In genomic region chr3:138906112-138906880, GRCm38 (mm10) we compare ENCODE assay signal across 8 mouse cellular contexts.
A peak's percentile ranks its signal among the peaks of the same experiment; 100 is the strongest.
DNase-seq lines count a peak whose midpoint lies in the region; ATAC-seq and TF ChIP-seq lines count a peak whose summit lies in the region.

No protein-coding gene starts in this region.

- peak; percentile 74 for TF ChIP-seq CTCF in bone marrow, adult 2 months (IDR thresholded peaks at IDR 0.05; ENCODE audit: control insufficient read depth, insufficient read depth, low read length)

- no peak for TF ChIP-seq POLR2A in bone marrow, adult 2 months (IDR thresholded peaks at IDR 0.05; ENCODE audit: borderline replicate concordance, control insufficient read depth, low read depth, low read length)

- peak; percentile 70 for ATAC-seq in CD4-positive, CD25-positive, alpha-beta regulatory T cell, adult 4 months
- ATAC-seq in embryonic facial prominence, embryonic 14.5 days (ENCODE audit: low read depth) = peak; percentile 82
- peak; percentile 36; the same call in 1 of the 2 replicates for ATAC-seq in heart, embryonic 14.5 days (ENCODE audit: insufficient number of reproducible peaks, insufficient read depth, low FRiP score, low read depth)
- ATAC-seq in kidney, embryonic 16.5 days (ENCODE audit: low FRiP score, low TSS enrichment) = peak; percentile 85
- ATAC-seq in liver, embryonic 11.5 days (replicated peaks; ENCODE audit: low FRiP score) = peak; percentile 55
- peak; percentile 83 for ATAC-seq in neural tube, embryonic 14.5 days (ENCODE audit: low read depth)

- 0 out of 2 replicates have a peak, but pooled peaks cover 5% of the 10 kb centered on the region for H3K36me3 ChIP-seq in embryonic facial prominence, embryonic 14.5 days (ENCODE audit: control insufficient read depth, insufficient read depth, low read length)
- H3K36me3 ChIP-seq in heart, embryonic 14.5 days (ENCODE audit: control insufficient read depth, insufficient read depth, low read length) = no peaks in the 10 kb centered on the region
- H3K36me3 ChIP-seq in kidney, embryonic 16.5 days (ENCODE audit: insufficient read depth, low read length) = no peaks in the 10 kb centered on the region
- peaks cover 2% of the 10 kb centered on the region; the same call in 1 of the 2 replicates for H3K36me3 ChIP-seq in liver, embryonic 11.5 days (ENCODE audit: control insufficient read depth, insufficient read depth, low read length)
- peaks cover 3% of the 10 kb centered on the region; the same call in 1 of the 2 replicates for H3K36me3 ChIP-seq in neural tube, embryonic 14.5 days (ENCODE audit: control insufficient read depth, insufficient read depth, low read length)

- H3K9me3 ChIP-seq in embryonic facial prominence, embryonic 14.5 days (ENCODE audit: control insufficient read depth, low read length) = no peaks in the 10 kb centered on the region
- H3K9me3 ChIP-seq in heart, embryonic 14.5 days (ENCODE audit: control insufficient read depth, low read length) = no peaks in the 10 kb centered on the region
- H3K9me3 ChIP-seq in kidney, embryonic 16.5 days (ENCODE audit: low read length) = no peaks in the 10 kb centered on the region
- H3K9me3 ChIP-seq in liver, embryonic 11.5 days (ENCODE audit: control insufficient read depth, low read length) = no peaks in the 10 kb centered on the region
- H3K9me3 ChIP-seq in neural tube, embryonic 14.5 days (ENCODE audit: control insufficient read depth, low read length) = no peaks in the 10 kb centered on the region

- no peak overlapping the region for H3K9ac ChIP-seq in embryonic facial prominence, embryonic 14.5 days (ENCODE audit: low read depth, low read length)
- no peak overlapping the region for H3K9ac ChIP-seq in heart, embryonic 14.5 days (ENCODE audit: low read length)
- H3K9ac ChIP-seq in kidney, embryonic 16.5 days (replicated peaks; ENCODE audit: low read length) = no peak overlapping the region
- H3K9ac ChIP-seq in liver, embryonic 11.5 days (ENCODE audit: low read depth, low read length) = no peak overlapping the region
- no peak overlapping the region for H3K9ac ChIP-seq in neural tube, embryonic 14.5 days (replicated peaks; ENCODE audit: low read depth, low read length)

- H3K27ac ChIP-seq in bone marrow, adult 2 months (ENCODE audit: control insufficient read depth, insufficient read depth, low read depth, low read length, poor library complexity) = no peak overlapping the region
- peak overlapping the region; percentile 45; the same call in 1 of the 2 replicates for H3K27ac ChIP-seq in embryonic facial prominence, embryonic 14.5 days (replicated peaks; ENCODE audit: low read depth, low read length)
- H3K27ac ChIP-seq in heart, embryonic 14.5 days (replicated peaks in 1 of 2; ENCODE audit: control insufficient read depth in 1 of 2, insufficient read depth in 1 of 2, low read depth in 2 of 2, low read length in 2 of 2) = peak overlapping the region in 1 of 2 experiments; percentile 80; a peak in 2 of 4 replicates
- H3K27ac ChIP-seq in kidney, embryonic 16.5 days (ENCODE audit: low read length) = no peak overlapping the region; the same call in 1 of the 2 replicates
- H3K27ac ChIP-seq in liver, embryonic 11.5 days (ENCODE audit: low read depth, low read length) = no peak overlapping the region
- H3K27ac ChIP-seq in neural tube, embryonic 14.5 days (ENCODE audit: low read depth, low read length) = no peak overlapping the region

- no peaks in the 10 kb centered on the region for H3K27me3 ChIP-seq in embryonic facial prominence, embryonic 14.5 days (replicated peaks; ENCODE audit: control insufficient read depth, insufficient read depth, low read length)
- 0 out of 2 replicates have a peak, but pooled peaks cover 2% of the 10 kb centered on the region for H3K27me3 ChIP-seq in heart, embryonic 14.5 days (ENCODE audit: control insufficient read depth, insufficient read depth, low read length)
- H3K27me3 ChIP-seq in kidney, embryonic 16.5 days (ENCODE audit: insufficient read depth, low read length) = no peaks in the 10 kb centered on the region
- H3K27me3 ChIP-seq in liver, embryonic 11.5 days (replicated peaks; ENCODE audit: control insufficient read depth, insufficient read depth, low read length) = no peaks in the 10 kb centered on the region
- no peaks in the 10 kb centered on the region for H3K27me3 ChIP-seq in neural tube, embryonic 14.5 days (ENCODE audit: control insufficient read depth, insufficient read depth, low read length)

- WGBS in bone marrow, adult 2 months = 40% methylated on average over 17 of the region's 17 CpGs
- WGBS in embryonic facial prominence, embryonic 14.5 days = 23% methylated on average over 17 of the region's 17 CpGs
- WGBS in heart, embryonic 14.5 days = 34% methylated on average over 17 of the region's 17 CpGs
- WGBS in kidney, embryonic 16.5 days = 33% methylated on average over 17 of the region's 17 CpGs
- WGBS in liver, embryonic 11.5 days = 37% methylated on average over 17 of the region's 17 CpGs
- 33% methylated on average over 17 of the region's 17 CpGs for WGBS in neural tube, embryonic 14.5 days

- DNase-seq in embryonic facial prominence, embryonic 14.5 days (ENCODE audit: low spot score) = peak; percentile 86
- DNase-seq in liver, embryonic 11.5 days (ENCODE audit: low spot score) = peak; percentile 39
- DNase-seq in thymus, postnatal 36 days = peak; percentile 39 to 45

- H3K4me1 ChIP-seq in bone marrow, adult 2 months (ENCODE audit: control insufficient read depth, insufficient read depth, low read length) = no peaks in the 10 kb centered on the region
- H3K4me1 ChIP-seq in embryonic facial prominence, embryonic 14.5 days (ENCODE audit: control insufficient read depth, insufficient read depth, low read length) = peaks cover 12% of the 10 kb centered on the region
- H3K4me1 ChIP-seq in heart, embryonic 14.5 days (ENCODE audit: control insufficient read depth in 2 of 2, insufficient read depth in 2 of 2, low read length in 2 of 2) = 0 out of 4 replicates have a peak, but pooled peaks cover 0 to 6% of the 10 kb centered on the region in 2 experiments
- 0 out of 2 replicates have a peak, but pooled peaks cover 3% of the 10 kb centered on the region for H3K4me1 ChIP-seq in kidney, embryonic 16.5 days (ENCODE audit: insufficient read depth, low read length)
- H3K4me1 ChIP-seq in liver, embryonic 11.5 days (replicated peaks; ENCODE audit: control insufficient read depth, insufficient read depth, low read length) = no peaks in the 10 kb centered on the region
- H3K4me1 ChIP-seq in neural tube, embryonic 14.5 days (ENCODE audit: control insufficient read depth, insufficient read depth, low read length) = 0 out of 2 replicates have a peak, but pooled peaks cover 4% of the 10 kb centered on the region

- no peak overlapping the region for H3K4me2 ChIP-seq in embryonic facial prominence, embryonic 14.5 days (ENCODE audit: low read depth, low read length)
- no peak overlapping the region for H3K4me2 ChIP-seq in heart, embryonic 14.5 days (ENCODE audit: low read length)
- H3K4me2 ChIP-seq in kidney, embryonic 16.5 days (replicated peaks; ENCODE audit: low read depth, low read length) = no peak overlapping the region
- no peak overlapping the region for H3K4me2 ChIP-seq in liver, embryonic 11.5 days
- no peak overlapping the region for H3K4me2 ChIP-seq in neural tube, embryonic 14.5 days (ENCODE audit: low read depth, low read length)

- no peak overlapping the region for H3K4me3 ChIP-seq in bone marrow, adult 2 months (replicated peaks; ENCODE audit: control insufficient read depth, low read depth, low read length)
- H3K4me3 ChIP-seq in embryonic facial prominence, embryonic 14.5 days (ENCODE audit: low read depth, low read length) = no peak overlapping the region
- no peak overlapping the region for H3K4me3 ChIP-seq in heart, embryonic 14.5 days (ENCODE audit: control insufficient read depth in 1 of 2, insufficient read depth in 1 of 2, low read depth in 1 of 2, low read length in 2 of 2)
- H3K4me3 ChIP-seq in kidney, embryonic 16.5 days (ENCODE audit: low read length) = no peak overlapping the region
- no peak overlapping the region for H3K4me3 ChIP-seq in liver, embryonic 11.5 days (ENCODE audit: low read depth, low read length)
- no peak overlapping the region for H3K4me3 ChIP-seq in neural tube, embryonic 14.5 days (ENCODE audit: low read depth, low read length)
